Mouse (Mus musculus) WW6 (cell line): ENCODE measurements around the gene Gm36028.

Source experiments
- DNase-seq: peaks from one replicate; pipeline ENCODE4 v3.0.0-alpha.2; 2013; ENCODE audit warnings: low read depth, low spot score

Gene Gm36028

GRCm38 (mm10) chr16:37809623-37809992 lies 51.3 kb downstream of the Gm36028 start:
- DNase-seq: no peak

DNA sequence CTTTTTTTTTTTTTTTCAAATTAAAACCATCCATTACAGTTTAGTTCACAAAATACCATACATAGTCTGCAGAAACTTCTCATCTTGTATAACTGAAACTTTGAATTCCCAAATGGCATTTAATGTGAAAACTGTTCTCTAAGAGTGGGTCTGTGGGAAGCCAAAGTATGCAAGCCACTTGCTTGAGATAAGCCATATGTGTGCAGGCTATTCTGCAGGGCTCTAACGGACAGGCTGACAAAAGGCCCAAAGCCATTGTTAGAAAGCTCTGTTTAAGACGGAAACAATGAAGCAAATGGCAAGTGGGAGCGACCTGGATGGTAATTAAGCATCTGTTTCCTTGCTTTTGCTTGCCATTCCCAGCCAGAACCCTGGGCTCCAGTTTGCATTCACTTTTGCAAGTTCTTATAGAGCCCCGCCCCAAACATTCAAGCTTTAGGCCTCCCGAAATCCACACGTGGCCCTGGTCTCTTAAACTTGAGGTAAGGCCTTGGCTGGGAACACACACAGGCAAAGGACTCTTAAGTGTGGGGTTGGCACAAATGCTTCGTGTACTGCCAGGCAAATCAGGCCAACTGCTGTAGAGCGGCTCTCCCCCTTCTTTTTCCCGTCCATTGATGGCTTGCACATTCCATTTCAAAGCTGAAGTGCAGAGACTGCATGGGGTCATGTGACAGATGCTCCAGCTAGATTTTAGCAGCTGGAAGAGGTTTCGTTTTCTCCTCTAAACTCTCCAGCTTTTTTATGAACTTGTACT lies 51.9 kb downstream of the Gm36028 start:
- DNase-seq: no peak

GRCm38 (mm10) chr16:37807269-37807668 lies 53.7 kb downstream of the Gm36028 start:
- DNase-seq: no peak

GRCm38 (mm10) chr16:37805746-37806495 lies 55.0 kb downstream of the Gm36028 start:
- no peak for DNase-seq

DNA sequence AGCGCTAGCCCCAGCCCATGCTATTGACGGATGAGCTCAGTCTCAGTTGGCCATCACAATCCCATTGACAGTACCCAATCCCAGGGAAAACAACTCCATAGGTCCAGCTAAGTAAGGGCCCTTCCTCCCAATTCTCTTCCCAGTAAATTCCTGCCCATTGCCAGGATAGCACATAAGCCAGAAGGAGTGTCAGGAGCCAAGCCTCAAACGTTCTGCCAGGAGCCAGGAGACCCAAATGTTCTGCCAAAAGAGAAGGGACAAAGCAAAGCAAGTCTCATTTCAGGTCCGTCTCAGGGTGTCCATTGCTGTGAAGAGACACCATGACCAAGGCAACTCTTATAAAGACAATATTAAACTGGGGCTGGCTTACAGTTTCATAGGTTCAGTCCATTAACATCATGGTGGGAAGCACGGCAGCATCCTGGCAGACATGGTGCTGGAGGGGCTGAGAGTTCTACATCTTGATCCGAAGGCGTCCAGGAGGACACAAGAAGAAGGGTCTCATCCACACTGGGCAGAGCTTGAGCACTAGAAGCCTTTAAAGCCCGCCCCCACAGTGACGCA lies 57.5 kb downstream of the Gm36028 start:
- no peak for DNase-seq

DNA sequence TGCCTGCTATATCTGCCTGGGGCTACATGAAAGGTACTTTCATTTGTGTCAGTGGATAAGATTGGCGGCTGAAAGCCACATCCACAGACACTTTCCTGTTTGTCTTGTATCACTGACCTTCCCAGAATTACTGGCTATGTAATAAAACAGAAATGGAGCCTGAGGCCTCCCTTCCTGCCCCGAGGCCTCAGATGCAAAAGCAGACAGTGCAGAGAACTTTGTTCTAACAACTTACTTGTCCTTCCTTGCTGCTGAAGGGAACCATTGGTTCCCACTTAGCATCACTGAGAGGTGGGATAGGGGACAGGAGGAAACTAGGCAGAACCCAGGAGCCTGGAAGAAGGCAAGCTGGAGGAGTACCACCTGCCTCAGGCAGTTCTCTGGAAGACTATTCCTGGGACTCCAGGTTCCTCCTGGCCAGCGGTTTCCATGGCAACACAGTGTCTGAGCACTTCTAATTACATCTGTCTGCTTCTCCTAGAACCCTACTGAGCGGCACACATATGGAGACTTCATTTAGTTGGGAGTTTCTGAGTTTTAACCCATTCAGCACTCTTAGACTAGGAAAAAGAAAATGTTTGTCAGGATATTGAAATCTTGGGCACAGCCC lies 58.2 kb downstream of the Gm36028 start:
- DNase-seq: no peak

GRCm38 (mm10) chr16:37801097-37801496 lies 59.8 kb downstream of the Gm36028 start:
- DNase-seq: no peak
